Mouse (Mus musculus): ENCODE results near the gene Rexo5. TPM values are rescaled to one million over a fixed set of nuclear protein-coding genes. Genes with fewer than 3 reads are reported as not detected.

Rexo5 gene
- 1 to 10 TPM; 3.6 to 4.6 TPM for total RNA-seq (2021)
- long read RNA-seq, partial matches to known transcripts: 1 of 1 reads
- long read RNA-seq, other reads (novel, unspliced or antisense): 0 of 1 reads

GRCm38 (mm10) chr7:119793586-119794250 lies at the start of gene Rexo5, which contains the start of gene Eri2:
Rexo5 (plus strand) TSS chr7:119794006.
Eri2 (minus strand) TSS chr7:119794058.
- DNase-seq (ENCODE audit: low spot score in 2 of 2): peak; percentile 76 to 84

GRCm38 (mm10) chr7:119744321-119744720 lies 49.5 kb upstream of the Rexo5 start:
- no peak for DNase-seq (ENCODE audit: low spot score in 2 of 2)

- DNase-seq (ENCODE audit: low spot score in 2 of 2): no peak
Measured at GRCm38 (mm10) chr7:119745869-119746268, 47.9 kb upstream of the Rexo5 start.

GRCm38 (mm10) chr7:119748761-119749160 lies 45.0 kb upstream of the Rexo5 start:
- no peak for DNase-seq (ENCODE audit: low spot score in 2 of 2)

- DNase-seq (ENCODE audit: low spot score in 2 of 2): no peak
Measured at GRCm38 (mm10) chr7:119749942-119750341, 43.9 kb upstream of the Rexo5 start.

GRCm38 (mm10) chr7:119753696-119754095 lies 40.1 kb upstream of the Rexo5 start:
- DNase-seq (ENCODE audit: low spot score in 2 of 2): no peak

GRCm38 (mm10) chr7:119760527-119760951 lies 33.3 kb upstream of the Rexo5 start, which contains the start of gene Acsm3:
Acsm3 (plus strand) TSS chr7:119760923.
- DNase-seq (ENCODE audit: low spot score in 2 of 2): no peak

GRCm38 (mm10) chr7:119762166-119762697 lies 31.6 kb upstream of the Rexo5 start:
- DNase-seq (ENCODE audit: low spot score in 2 of 2): no peak

GRCm38 (mm10) chr7:119764377-119764776 lies 29.4 kb upstream of the Rexo5 start:
- no peak for DNase-seq (ENCODE audit: low spot score in 2 of 2)

GRCm38 (mm10) chr7:119766996-119767395 lies 26.8 kb upstream of the Rexo5 start:
- no peak for DNase-seq (ENCODE audit: low spot score in 2 of 2)

GRCm38 (mm10) chr7:119769895-119770294 lies 23.9 kb upstream of the Rexo5 start:
- DNase-seq (ENCODE audit: low spot score in 2 of 2): no peak

GRCm38 (mm10) chr7:119783453-119783852 lies 10.4 kb upstream of the Rexo5 start:
- no peak for DNase-seq (ENCODE audit: low spot score in 2 of 2)

GRCm38 (mm10) chr7:119784908-119785307 lies 8.9 kb upstream of the Rexo5 start:
- no peak for DNase-seq (ENCODE audit: low spot score in 2 of 2)

GRCm38 (mm10) chr7:119789024-119789423 lies 4.8 kb upstream of the Rexo5 start:
- DNase-seq (ENCODE audit: low spot score in 2 of 2): no peak

GRCm38 (mm10) chr7:119794251-119794638 lies 439 bp downstream of the Rexo5 start:
- DNase-seq (ENCODE audit: low spot score in 2 of 2): no peak

- DNase-seq (ENCODE audit: low spot score in 2 of 2): no peak
Measured at GRCm38 (mm10) chr7:119795311-119795710, 1.5 kb downstream of the Rexo5 start.

- no peak for DNase-seq (ENCODE audit: low spot score in 2 of 2)
Measured at GRCm38 (mm10) chr7:119800488-119800887, 6.7 kb downstream of the Rexo5 start.

GRCm38 (mm10) chr7:119800991-119801390 lies 7.2 kb downstream of the Rexo5 start:
- no peak for DNase-seq (ENCODE audit: low spot score in 2 of 2)

GRCm38 (mm10) chr7:119807396-119807795 lies 13.6 kb downstream of the Rexo5 start:
- no peak for DNase-seq (ENCODE audit: low spot score in 2 of 2)

GRCm38 (mm10) chr7:119808723-119809122 lies 14.9 kb downstream of the Rexo5 start:
- no peak for DNase-seq (ENCODE audit: low spot score in 2 of 2)

GRCm38 (mm10) chr7:119835371-119835770 lies 41.6 kb downstream of the Rexo5 start:
- DNase-seq (ENCODE audit: low spot score in 2 of 2): no peak

GRCm38 (mm10) chr7:119835996-119836777 lies 42.4 kb downstream of the Rexo5 start:
- no peak for DNase-seq (ENCODE audit: low spot score in 2 of 2)
